Mouse (Mus musculus) urinary bladder, postnatal 10 days (tissue): Measurements from ENCODE around the gene Dhx37.
"Not testable (repeated sequence)": the region's sequence is repeated elsewhere in the genome, so short reads cannot be mapped to it uniquely, and the experiment has no call there.

ENCODE experiments used
- DNase-seq: peaks from one replicate; pipeline ENCODE4 v3.0.0; 2022; ENCODE audit warnings: low spot score

Dhx37 gene

GRCm38 (mm10) chr5:125389131-125389578 lies 44.8 kb downstream of the Dhx37 start, which contains the start of gene Gm10382:
TSS of gene Gm10382 (plus strand) at chr5:125389322.
- DNase-seq: peak; percentile 65

DNA sequence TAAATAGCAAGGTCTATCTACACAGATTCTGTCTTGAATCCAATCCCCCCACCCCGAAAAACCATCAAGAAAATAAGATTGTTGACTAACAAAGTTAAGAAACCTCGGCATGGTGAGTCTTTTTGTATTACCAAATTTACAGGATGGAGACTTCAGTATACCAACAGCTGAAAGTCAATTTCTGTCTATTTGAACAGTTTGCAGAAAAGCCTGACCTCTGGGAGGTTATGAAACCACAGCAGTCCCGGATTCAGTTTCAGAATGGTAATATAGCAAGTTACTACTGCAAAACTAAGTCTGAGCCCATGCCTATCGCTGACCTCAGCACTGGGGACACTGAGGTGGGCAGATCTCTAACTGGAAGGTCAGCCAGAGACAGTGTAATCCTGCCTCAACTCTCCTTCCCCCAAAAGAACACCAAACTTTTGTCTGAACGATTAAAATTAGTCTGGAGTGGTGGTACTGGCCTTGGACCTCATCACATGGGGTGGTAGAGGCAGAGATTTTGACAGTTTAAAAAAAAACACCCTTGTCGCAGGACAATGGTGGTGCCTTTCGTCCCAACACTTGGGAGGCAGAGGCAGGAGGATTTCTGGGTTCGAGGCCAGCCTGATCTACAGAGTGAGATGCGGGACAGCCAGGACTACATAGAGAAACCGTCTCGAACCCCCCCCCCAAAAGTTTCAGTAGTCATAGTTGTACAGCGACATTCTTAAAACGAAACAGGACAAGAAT lies 45.4 kb downstream of the Dhx37 start:
- no peak for DNase-seq

GRCm38 (mm10) chr5:125387295-125387694 lies 46.6 kb downstream of the Dhx37 start:
- not testable (repeated sequence) for DNase-seq

DNA sequence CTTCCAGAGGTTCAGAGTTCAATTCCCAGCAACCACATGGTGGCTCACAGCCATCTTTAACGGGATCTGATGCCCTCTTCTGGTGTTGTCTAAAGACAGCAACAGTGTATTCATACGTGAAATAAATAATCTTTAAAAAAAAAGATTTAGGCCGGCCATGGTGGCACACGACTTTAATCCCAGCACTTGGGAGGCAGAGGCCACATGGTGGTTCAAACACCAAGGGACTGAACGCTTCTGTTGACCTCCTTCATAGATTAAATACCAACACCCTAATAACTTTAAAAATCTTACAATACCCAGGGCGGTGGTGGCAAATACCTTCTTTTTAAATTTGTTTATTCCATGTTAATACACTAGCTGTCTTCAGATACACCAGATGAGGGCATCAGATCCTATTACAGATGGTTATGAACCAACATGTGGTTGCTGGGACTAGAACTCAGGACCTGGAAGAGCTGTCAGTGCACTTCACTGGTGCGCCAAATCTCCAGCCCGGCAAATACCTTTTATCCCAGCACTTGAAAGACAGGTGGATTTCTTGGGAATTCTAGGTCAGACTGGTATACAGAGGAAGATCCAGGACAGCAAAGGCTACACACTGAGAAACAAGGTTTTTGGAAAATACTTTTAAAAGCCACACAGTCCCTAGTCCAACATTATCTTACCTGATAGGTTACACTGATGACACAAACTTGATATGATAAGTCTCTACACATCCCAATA lies 48.5 kb downstream of the Dhx37 start:
- no peak for DNase-seq

DNA sequence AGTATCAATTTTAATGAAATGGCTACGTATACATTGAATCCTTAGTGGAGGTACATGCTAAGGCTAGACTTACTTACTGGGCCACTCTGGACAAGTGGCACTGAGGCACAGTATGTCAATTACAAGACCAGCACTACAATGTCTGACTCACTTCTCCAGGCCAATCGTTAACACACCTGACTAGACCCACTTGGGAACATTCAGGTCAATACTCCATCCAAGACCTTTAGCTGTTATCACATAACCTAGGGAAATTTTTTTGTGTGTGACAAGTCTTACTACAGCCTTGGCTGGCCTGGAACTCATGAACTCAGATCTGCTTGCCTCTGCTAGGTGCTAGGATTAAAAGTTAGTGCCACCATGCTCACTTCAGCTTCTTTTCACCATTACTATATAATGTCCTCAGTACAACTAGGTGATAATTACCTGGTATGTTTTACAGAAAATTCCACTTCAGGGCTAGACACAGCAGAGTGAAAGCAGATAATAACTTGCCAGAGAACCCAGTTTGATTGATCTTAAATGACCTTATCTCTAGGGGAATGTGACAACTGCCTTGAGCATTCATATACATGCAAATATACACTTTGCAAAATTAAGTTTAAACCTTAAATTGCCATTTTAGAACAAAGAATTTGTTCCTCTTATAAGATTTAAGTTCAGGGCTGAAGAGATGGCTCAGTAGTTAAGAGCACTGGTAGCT lies 49.3 kb downstream of the Dhx37 start:
- DNase-seq: no peak

DNA sequence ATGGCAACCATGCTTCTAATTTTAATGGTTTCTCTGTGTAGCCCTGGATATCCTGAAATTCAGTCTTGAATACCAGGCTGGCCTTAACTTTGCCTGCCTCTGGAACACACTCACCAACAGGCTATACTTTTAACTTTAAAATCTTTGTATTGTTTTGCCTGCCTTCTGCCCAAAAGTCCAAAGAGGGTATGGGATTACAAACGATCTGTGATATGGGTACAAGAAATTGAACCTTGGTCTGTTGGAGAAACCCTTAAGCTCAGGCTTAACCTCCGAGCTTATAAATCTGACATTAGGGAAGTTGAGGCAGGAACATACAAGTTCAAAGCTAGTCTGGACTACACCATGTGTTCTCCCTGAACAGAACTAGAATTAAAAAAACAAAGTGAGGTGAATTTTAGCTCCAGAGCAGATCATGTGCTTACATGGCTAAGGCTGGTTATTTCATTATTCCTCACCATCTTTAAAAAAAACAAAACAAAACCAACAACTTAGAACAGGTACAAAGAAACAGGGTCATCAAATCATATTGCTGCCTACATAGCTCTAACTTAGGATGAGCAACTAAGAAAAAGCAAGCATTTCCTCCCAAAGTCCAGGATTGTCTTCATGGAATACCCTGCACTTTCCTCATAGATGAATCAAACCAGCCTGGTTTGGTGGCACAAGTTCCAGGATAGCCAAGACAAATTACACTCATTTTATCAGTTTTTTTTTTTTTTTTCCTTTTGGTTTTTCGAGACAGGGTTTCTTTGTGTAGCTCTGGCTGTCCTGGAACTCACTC lies 50.1 kb downstream of the Dhx37 start:
- DNase-seq: no peak

DNA sequence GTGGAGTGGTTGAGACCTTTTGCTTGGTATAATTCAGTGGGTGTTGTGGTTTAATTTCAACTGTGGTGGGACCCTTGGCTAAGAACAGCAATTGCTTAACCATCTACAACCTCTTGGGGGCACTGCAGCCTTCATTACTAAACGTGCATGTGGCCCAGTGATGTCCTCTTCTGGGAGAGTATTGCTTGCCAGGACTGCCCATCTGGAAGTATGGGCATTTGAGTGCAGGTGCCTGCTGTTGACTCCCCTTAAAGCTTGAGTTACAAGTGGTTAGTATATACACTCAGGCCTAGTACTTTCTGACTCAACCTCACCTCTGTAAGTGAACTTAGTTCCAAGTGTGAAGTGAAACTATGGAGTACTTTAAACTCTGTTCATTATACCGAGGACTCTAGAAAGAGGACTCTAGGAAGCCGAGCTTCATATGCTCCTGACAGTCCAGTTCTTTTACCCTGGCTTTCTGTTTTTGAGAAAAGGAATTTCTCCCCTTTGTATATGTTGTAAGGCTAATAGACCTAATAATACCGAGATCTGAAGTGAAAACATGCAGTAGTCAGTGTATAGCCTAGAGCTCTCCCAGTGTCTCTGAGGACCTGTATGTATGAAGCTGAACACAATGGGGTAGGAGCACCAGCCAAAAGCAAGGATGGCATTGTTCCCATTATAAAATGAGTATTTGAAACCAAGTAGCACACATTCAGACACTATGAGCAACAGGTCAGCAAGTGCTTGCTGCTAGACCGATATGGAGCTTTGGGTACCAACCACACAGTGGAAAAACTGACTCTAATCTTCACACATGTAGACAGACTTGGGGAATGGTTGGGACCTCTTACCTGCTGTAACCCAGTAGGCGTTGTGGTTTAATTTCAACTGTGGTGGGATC lies 51.0 kb downstream of the Dhx37 start:
- DNase-seq: no peak

DNA sequence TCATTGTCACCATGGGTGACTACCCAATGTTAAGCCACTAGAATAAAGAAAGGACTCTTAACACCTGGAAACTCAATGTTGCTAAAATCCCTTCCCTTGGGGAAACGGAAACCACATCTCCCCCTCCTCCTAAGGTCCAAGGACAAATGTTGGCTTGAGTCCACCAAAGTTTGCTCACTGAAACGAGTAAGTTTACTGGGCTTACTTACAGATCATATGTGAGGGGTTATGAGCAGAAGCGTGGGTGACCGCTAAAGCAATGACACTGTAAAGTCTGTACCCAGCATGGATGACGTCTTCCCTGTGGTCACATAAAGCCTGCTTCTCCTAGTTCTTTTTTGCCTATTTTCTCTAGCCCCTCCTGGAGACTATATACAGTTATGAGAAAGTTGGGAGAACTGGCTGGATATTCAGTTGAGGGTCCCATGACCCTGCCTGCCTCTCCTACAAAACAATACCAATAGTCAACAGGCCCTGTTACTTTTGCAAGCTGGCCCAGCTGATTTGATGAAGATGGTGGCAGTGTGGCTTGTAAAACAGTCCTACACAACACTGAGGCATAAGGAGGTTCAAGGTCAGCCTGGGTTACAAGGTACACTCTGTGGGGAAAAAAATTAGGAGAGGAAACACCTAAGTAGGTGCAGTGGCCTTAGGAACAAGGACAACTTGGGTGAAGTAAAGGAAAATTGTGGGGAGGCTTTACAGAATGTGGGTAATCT lies 51.8 kb downstream of the Dhx37 start:
- no peak for DNase-seq

DNA sequence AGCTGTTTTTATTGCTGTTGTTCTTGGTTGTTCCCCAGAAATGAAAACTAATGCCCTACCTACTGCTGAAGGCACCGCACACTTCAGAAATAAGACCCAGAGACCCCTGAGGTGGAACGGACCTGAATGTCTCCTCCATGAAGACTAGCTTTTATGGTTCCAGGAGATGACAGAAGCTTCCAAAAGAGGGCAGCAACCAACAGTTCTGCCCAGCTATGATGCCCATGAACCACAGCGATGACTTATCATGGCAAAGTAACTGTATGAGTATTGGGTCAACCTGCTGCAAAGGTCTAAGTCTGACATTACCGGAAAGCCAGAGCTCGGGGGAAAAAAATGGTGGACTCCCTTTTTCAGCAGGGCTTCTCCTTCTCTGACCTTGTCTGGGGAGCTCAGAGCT lies 55.0 kb downstream of the Dhx37 start:
- DNase-seq: no peak

DNA sequence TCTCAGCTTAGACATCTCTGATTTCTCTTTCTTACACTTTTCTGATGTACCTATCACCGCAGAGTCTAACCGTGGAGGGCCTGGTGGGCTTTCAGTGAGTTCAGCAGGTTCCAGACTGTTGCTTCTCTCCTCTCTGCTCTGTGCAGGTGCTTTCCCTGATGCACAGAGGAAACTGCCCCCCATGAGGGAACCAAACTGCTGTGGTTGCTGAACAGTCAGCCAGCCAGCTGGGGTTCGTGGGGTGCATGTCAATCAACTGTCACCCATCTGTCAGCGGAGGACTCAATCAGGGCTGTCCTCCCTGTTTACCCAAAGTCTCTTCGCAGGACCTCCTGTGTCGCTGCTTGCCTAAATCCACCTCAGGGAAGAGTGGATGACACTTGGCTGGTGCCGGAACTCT lies 56.7 kb downstream of the Dhx37 start:
- DNase-seq: no peak

- no peak for DNase-seq
Measured at GRCm38 (mm10) chr5:125375871-125376270, 58.0 kb downstream of the Dhx37 start.

- no peak for DNase-seq
Measured at GRCm38 (mm10) chr5:125372027-125372426, 61.9 kb downstream of the Dhx37 start.

DNA sequence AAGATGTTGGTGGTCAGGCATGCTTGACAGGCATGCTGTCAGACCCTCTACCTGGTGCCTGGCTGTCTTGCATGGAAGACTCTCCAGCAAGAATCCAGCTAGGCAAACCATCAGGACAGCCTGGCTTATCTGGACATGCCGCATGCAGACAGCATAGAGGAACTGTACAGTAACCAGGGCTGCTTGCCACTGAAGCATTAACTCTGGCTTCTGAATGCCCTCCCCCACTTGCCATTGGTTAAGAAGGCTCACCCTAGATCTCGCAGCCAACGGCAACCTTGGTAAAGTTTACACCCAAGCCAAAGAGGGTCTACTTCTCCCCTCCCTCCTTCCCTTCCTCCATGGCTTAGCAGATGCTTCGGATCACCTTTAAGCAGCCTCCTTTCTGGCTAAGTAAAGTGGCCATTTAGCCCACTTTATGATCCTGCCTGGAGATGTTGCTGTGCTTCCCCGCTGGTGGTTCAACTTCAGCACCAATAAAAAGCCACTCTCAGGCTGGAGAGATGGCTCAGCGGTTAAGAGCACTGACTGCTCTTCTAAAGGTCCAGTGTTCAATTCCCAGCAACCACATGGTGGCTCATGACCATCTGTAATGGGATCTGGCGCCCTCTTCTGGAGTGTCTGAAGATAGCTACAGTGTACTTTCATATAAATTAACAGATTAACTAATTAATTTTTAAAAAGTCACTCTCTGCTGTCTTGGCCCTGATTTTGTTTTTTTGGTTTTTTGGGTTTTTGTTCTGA lies 62.8 kb downstream of the Dhx37 start:
- DNase-seq: no peak

DNA sequence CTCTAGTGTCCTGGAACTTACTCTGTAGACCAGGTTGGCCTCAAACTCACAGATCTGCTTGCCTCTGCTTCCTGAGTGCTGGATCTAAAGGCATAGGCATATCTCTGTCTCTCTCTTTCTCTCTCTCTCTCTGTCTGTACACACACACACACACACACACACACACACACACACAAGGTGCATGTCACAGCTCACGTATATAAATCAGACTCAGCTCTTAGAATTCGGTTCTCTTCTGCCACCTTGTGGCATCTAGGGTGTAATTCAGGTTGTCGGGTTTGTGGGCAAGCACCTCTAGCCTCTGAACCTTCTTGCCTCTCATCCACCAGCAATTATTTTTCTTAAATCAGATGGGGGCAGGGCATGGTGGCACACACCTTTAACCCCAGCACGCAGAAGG lies 65.4 kb downstream of the Dhx37 start:
- no peak for DNase-seq

GRCm38 (mm10) chr5:125368156-125368555 lies 65.8 kb downstream of the Dhx37 start:
- no peak for DNase-seq

- DNase-seq: no peak
Measured at GRCm38 (mm10) chr5:125364851-125365429, 69.0 kb downstream of the Dhx37 start.

DNA sequence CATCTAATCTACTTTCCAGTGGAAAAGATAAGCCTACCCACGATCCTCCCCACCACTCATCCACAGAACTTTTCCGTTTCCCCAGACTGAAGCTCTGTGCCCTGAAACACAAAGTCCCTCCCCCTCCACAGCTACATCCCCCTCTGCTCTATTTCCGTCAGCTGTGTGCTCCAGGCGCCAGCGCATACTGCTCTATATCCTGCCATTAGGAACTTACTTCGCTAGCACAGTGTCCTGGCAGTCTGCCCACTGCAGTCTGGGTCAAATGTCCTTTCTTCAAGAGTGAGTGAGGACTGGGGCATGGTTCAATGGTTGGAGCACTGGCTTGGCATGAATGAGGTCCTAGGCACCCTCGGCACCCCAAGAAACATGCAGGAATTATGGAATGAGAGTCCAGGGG lies 70.0 kb downstream of the Dhx37 start:
- no peak for DNase-seq
